Mouse (Mus musculus): ENCODE measurements around the gene Fnip1.
"Not testable (repeated sequence)": the region's sequence is repeated elsewhere in the genome, so short reads cannot be mapped to it uniquely, and the experiment has no call there.

Gene Fnip1

GRCm38 (mm10) chr11:54437823-54438337, at the start of gene Fnip1:
TSS of gene Fnip1 (plus strand) at chr11:54438199.
- in situ Hi-C loops (cut with MboI, MseI), result no loop called here

- in situ Hi-C loops (cut with MboI, MseI), result no loop called here
These were observed 47.6 kb upstream of the Fnip1 start for GRCm38 (mm10) chr11:54390386-54390785.

GRCm38 (mm10) chr11:54391326-54391725, 46.7 kb upstream of the Fnip1 start:
- in situ Hi-C loops (cut with MboI, MseI), result no loop called here

- in situ Hi-C loops (cut with MboI, MseI), result no loop called here
These were observed 41.3 kb upstream of the Fnip1 start for GRCm38 (mm10) chr11:54396686-54397085.

GRCm38 (mm10) chr11:54398058-54398457, 39.9 kb upstream of the Fnip1 start:
- in situ Hi-C loops (cut with MboI, MseI), result no loop called here

GRCm38 (mm10) chr11:54400803-54401202, 37.2 kb upstream of the Fnip1 start:
- in situ Hi-C loops (cut with MboI, MseI), result loop anchor here in 1 of 2 experiments (25.0 kb wide), 1 partner anchor 1061 kb away; the partner anchor contains the start of genes Atox1 and G3bp1

- in situ Hi-C loops (cut with MboI, MseI), result loop anchor here in 1 of 2 experiments (25.0 kb wide), 1 partner anchor 1057 kb away; the partner anchor contains the start of genes Atox1 and G3bp1
These were observed 33.1 kb upstream of the Fnip1 start for GRCm38 (mm10) chr11:54404885-54405284.

- in situ Hi-C loops (cut with MboI, MseI), result loop anchor here in 1 of 2 experiments (25.0 kb wide), 1 partner anchor 1055 kb away; the partner anchor contains the start of genes Atox1 and G3bp1
These were observed 31.0 kb upstream of the Fnip1 start for GRCm38 (mm10) chr11:54406930-54407546.

GRCm38 (mm10) chr11:54410612-54411011, 27.4 kb upstream of the Fnip1 start:
- in situ Hi-C loops (cut with MboI, MseI), result loop anchor here (5.0 to 25.0 kb wide), 2 partner anchors 103 to 1052 kb away; partner anchors contain the start of genes Atox1 (in 1 of the 2) and G3bp1 (in 1 of the 2)

GRCm38 (mm10) chr11:54413017-54413416, 25.0 kb upstream of the Fnip1 start:
- in situ Hi-C loops (cut with MboI, MseI), result loop anchor here (5.0 to 25.0 kb wide), 2 partner anchors 106 to 1049 kb away; partner anchors contain the start of genes Atox1 (in 1 of the 2) and G3bp1 (in 1 of the 2)

GRCm38 (mm10) chr11:54423007-54423406, 15.0 kb upstream of the Fnip1 start:
- in situ Hi-C loops (cut with MboI, MseI), result loop anchor here in 1 of 2 experiments (25.0 kb wide), 1 partner anchor 1039 kb away; the partner anchor contains the start of genes Atox1 and G3bp1

- in situ Hi-C loops (cut with MboI, MseI), result no loop called here
These were observed 11.7 kb upstream of the Fnip1 start for GRCm38 (mm10) chr11:54426267-54426666.

GRCm38 (mm10) chr11:54427138-54427537, 10.9 kb upstream of the Fnip1 start:
- in situ Hi-C loops (cut with MboI, MseI), result no loop called here

GRCm38 (mm10) chr11:54427695-54428352, 10.2 kb upstream of the Fnip1 start:
- in situ Hi-C loops (cut with MboI, MseI), result no loop called here

GRCm38 (mm10) chr11:54429224-54429623, 8.8 kb upstream of the Fnip1 start:
- in situ Hi-C loops (cut with MboI, MseI), result no loop called here

GRCm38 (mm10) chr11:54435797-54436196, 2.2 kb upstream of the Fnip1 start:
- in situ Hi-C loops (cut with MboI, MseI), result no loop called here

GRCm38 (mm10) chr11:54437310-54437822, 633 bp upstream of the Fnip1 start:
- in situ Hi-C loops (cut with MboI, MseI), result no loop called here

- in situ Hi-C loops (cut with MboI, MseI), result no loop called here
These were observed 375 bp downstream of the Fnip1 start for GRCm38 (mm10) chr11:54438366-54438781.

GRCm38 (mm10) chr11:54438991-54439690, 1.1 kb downstream of the Fnip1 start:
- in situ Hi-C loops (cut with MboI, MseI), result no loop called here

GRCm38 (mm10) chr11:54439691-54440029, 1.7 kb downstream of the Fnip1 start:
- in situ Hi-C loops (cut with MboI, MseI), result no loop called here

GRCm38 (mm10) chr11:54450757-54451156, 12.8 kb downstream of the Fnip1 start:
- in situ Hi-C loops (cut with MboI, MseI), result not testable (repeated sequence)

- in situ Hi-C loops (cut with MboI, MseI), result no loop called here
These were observed 16.5 kb downstream of the Fnip1 start for GRCm38 (mm10) chr11:54454516-54454915.
